Mouse (Mus musculus) frontal cortex, adult 2 months (tissue): ENCODE data around the gene Ddx1. TPM values are rescaled to one million over a fixed set of nuclear protein-coding genes. Genes with fewer than 3 reads are reported as not detected.

Source experiments
- DNase-seq, 2 experiments: peaks; one replicate each; pipeline ENCODE4 v3.0.0; 2022; ENCODE audit warnings: low spot score in 1 of 2; ENCODE audit errors: extremely low spot score in 1 of 2
- polyA plus RNA-seq: library from polyadenylated mRNA; depleted of rRNA; stranded (reverse); fragments of >200 nt; gene quantifications from 2 replicates; pipeline ENCODE4 v1.2.3, GENCODE M21; 2012; rRNA removed

Gene Ddx1
- polyA plus RNA-seq, result 63.3 and 82.9 TPM in 2 replicates

DNA sequence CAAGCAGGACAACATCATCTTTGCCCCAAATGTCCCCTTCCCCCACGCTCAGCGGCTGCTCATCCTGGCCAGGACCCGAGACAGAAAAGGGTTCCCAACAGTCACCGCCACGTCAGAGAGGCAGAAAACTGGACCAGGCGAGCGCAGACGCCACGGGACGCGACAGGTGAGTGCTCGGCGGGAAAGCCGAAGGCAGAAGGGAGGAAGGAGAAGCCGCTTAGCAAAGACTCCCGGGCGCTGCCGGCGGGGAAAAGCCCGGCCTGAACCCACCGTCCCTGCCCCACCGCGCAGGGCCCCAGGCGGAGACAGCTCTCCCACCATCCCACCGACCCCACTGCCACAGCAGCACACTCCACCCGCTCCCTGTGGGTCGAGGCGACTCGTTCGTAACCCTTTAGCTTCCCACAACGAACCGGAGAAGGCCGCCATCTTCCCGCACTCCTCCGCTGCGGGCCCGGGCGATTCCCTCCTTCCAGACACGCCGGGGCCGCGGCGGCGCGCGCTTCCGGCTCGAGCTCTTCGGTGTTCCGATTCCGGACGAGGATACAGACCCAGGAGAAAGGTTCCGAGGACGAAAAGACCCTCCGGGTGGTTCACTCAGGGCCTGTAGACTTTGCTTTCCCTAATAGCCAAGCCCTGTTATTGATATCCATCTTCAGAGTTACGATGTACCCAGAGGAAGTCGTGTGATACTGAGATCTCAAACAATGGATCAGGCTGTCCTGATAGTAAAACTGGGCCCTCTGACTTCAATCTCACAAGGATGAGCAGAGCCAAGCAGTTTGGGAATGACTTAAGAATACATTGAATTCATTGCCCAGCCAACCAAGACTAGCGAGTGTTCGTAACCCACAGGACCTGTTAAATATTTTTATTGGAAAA is at the start of gene Ddx1:
Gene Ddx1, minus strand, starts transcription at position 523 of the 882 bp plus-strand sequence.
- DNase-seq, result peak; percentile 51 to 88

DNA sequence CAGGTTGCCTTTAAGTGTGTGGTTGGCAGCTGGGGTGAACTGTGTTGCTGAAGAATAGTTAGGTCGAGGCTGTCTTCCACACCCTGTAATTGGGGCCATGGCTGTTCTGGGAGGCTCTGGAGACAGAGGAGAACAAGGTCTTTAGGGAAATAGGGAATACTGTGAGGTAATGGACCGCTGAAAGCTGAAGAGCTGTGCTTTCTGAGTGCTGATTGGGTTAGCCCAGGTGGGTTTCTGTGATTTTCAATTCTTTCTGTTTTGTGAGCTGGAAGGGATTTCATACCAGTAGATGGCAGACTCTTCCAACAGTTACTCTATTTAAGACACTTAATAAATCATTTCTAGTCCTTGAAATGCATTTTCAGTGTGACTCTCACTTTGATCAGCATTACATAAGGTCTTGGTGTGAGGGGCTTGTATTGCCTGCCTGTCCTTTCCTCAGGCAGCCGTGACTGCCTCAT is 44.4 kb upstream of the Ddx1 start:
- peak in 1 of 2 experiments; percentile 48 for DNase-seq

DNA sequence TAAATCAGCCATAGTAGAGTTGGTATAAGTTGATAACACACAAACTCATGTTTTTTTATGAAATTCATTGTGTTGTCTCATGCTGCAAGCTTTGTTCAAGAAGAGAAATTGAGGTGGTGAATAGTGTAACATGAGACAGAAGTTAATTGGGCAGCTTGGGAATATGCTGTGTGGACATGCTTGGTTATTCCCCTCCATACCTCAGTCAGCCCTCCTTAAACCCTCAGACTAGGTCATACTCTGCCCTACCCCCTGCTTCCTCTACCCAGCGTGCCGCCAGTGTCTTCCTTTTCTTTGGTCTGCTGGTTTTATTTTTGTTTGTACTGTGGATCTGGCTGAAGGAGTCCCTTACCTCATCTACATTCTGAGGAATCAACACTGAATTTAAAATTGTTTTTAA is 42.4 kb upstream of the Ddx1 start:
- DNase-seq, result no peak

DNA sequence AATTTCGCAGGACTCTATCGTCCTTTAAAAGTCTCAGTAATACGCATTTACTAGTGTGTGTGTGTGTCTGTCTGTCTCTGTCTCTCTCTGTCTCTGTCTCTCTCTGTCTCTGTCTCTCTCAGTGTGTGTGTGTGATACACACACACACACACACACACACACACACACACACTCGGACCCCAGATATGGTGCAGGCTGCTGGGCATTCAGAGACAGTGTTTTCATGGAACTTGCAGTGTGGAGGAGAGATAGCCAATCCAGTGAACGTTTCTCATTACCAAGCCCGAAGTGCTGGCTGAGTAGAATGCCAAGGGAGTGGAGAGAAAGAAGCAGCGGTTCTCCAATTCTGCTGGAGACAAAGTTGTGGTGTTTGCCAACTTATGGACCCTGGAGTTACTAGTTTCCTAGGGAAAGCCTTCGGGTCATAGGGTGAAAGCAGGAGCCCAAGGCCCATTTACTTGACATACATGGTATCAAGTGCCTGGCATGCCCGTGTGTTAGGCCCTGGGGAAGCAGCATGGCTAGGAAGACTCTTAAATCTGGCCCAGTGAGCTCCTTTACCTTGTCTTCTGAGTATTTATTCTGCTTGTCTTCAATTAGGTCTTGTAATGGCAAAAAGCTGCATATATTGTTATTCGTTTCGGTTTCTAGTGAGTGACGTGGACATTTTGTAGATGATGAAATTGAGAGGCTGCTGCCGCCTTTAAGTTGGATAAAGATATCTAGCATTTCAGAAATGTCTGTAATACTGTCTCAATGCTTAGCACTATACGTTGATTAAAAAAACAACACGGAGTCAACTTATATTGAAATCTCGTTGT is 20.8 kb upstream of the Ddx1 start:
- no peak for DNase-seq

DNA sequence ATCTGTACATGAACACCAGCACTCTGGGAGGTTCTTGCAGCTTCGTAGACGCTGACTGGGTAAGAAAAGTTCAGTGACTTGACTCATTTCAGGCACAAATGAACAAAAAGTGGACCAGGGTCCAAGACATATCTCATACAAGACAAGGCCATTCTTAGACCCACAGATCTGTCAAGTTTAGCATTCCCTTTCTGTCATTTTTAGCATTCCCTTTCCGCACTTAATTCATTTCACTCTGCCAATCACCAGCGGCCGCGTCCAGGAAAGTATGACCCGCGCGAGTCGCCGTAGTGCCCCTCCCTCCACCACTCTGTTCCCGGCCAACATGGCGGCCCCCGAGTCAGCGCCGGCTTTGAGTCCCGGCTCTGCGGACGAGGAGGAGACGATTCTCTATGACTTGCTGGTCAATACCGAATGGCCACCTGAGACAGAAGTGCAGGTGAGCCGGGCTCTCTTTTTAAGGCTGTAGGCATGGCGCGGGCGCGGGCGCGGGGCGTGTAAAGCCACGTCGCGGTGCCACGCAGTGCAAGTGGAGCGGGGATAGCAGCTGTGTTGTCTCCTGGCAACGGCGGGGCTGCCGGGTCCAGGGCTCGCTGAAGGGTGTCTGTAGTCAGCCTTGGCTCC is 19.9 kb upstream of the Ddx1 start, which contains the start of gene Nbas:
Gene Nbas, plus strand, starts transcription at position 308 of the 624 bp plus-strand sequence.
- peak; percentile 65 to 90 for DNase-seq

DNA sequence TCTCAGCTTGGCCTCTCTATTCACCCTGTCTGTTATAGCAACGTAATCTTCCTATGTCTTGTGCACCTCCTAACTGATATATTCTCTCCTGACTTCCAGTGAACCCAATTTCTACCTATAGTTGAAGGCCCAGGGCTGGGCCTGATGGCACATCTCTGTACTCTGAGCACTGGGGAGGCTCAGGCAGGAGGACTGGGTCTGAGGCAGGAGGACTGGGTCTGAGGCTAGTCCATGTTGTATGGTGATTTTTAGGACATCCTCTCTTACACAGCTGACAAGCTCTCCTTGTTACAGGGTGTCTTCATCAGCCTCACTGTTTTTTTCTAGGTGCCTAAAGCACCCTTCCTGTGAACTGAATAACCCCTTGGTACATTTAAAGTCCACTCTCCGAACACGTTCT is 19.4 kb upstream of the Ddx1 start:
- DNase-seq, result no peak

DNA sequence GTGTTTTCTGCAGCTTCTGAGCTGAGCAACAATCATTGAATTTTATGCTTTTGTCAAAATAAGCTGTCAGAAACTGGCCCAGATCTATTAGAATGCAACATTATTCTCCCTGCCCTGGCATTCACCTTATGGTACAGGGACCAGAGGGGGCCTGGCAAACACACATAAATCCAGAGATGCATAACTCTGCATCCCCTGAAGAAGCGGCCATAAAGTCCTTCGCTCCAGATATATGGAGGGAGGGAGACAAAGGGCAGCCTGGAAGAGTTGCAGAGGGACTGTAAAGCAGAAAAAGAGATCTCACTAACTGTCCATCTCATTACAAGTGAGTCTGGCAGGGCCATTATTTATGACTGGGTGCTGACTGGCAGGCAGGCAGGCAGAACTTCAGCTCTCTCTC is 6.7 kb upstream of the Ddx1 start:
- no peak for DNase-seq

DNA sequence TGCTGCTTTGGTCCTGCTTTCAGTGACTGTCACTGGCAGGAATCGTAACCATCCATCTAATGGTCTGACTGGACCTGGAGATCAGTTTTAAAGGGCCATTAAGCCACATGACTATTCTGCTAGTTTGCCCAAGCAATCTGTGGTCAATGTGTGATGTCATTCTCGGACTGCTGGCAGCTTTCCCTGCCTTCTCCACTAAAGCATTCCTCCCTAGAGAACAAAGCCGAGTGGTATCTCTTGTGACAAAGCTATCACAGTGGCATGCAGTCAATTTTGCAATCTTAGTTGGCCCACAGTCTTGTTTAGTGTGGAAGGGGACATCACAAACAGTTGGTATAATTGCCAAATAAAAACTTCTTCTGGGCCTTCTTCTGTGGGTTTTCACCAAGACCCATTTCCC is 6.1 kb upstream of the Ddx1 start:
- no peak for DNase-seq

DNA sequence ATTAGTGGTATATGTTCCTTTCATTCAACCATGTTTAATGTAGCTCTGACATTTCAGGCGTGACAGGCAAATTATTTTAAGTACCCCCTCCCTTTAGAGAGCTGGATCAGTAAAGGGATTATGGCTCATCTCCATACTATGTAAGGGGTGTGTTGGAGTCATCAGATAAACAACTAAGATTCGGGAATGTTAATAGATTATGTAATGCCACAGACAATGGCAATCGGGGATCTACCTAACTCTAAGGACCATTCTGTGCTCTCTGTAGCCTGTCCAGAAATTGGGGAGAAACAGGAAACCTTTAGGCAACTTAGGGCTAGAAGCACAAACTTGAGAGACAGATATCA is 533 bp upstream of the Ddx1 start:
- DNase-seq, result no peak

DNA sequence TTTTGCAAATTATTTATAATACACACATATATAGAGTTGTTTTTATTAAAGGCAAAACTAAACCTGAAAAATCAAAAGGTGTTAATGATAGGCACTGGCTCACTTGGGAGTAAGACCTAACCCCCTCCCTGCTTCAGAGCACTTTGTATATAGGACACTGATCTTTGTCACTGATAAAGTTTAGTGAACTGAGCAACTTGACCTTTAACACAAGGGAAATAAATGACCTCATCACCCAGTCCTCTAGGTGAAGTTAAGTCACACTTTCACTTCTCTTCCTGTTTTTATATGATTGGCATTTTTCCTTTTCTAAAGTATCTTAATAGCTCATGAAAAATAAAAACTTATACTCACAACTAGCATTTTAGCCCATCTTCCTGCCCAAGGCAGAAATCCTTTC is 6.6 kb downstream of the Ddx1 start:
- no peak for DNase-seq

DNA sequence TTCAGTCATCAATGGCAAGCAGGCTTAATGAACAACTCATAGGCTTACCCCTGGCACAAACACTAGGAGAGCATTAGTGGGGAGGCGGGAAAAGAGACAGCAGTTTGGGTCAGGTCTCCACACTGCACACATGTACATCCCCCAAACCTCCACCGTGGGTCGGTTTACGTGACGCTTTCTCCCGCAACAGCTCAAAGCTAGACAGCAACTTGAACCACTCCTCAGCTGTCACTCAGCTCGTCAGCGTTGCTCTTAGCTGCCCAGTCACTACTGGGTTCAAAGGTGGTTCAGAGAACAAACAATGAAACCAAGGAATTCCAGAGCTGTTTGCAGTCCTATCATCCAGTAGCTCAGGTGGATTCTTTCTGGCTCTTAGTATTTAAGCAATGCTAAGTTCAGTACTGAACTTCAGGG is 30.9 kb downstream of the Ddx1 start:
- DNase-seq, result no peak

DNA sequence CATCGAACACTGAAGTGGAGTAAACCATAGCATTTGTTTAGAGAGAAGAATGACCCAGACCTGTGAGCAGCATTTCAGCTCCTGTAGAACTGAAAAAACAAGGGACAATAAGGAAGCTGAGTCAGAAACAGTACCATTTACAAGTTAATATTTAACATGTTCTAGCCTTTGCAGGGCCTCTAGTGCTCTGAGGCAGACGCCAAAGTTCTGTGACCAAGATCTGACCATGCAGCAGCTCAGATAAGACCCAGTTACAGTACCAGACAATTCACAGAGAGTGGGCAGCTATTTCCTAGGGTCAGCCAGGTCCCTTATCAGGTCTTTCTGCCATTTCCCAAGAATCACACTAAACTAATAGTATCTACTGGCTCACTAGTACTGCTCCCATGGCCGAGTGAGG is 31.4 kb downstream of the Ddx1 start:
- DNase-seq, result no peak

DNA sequence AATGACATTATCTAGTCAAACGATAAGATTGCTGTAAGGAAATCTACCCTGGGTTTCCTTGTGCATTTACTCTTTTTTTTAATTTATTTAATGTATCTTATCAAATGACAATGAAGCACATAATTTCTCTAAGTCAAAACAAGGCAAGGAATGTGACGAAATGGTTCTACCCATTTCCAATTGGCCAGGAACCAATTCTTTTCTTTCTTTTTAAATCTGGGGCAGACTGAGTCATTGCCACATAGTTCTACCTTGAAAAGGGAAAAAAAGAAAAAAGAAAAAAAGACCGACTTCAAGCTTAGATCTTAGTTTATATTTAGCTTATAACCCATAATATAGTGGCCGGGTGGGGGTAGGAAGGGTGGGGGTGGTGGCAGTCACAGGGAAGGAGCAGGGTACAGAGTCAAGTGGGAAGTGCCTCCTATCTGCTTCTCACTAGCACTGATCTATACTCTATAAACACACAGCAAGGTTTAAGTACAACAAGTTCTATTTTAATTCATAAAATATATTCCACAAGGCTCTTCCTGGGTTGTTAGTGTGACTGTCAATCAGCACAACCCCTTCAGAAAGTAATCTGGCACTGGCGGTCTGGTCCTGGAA is 32.4 kb downstream of the Ddx1 start:
- no peak for DNase-seq

DNA sequence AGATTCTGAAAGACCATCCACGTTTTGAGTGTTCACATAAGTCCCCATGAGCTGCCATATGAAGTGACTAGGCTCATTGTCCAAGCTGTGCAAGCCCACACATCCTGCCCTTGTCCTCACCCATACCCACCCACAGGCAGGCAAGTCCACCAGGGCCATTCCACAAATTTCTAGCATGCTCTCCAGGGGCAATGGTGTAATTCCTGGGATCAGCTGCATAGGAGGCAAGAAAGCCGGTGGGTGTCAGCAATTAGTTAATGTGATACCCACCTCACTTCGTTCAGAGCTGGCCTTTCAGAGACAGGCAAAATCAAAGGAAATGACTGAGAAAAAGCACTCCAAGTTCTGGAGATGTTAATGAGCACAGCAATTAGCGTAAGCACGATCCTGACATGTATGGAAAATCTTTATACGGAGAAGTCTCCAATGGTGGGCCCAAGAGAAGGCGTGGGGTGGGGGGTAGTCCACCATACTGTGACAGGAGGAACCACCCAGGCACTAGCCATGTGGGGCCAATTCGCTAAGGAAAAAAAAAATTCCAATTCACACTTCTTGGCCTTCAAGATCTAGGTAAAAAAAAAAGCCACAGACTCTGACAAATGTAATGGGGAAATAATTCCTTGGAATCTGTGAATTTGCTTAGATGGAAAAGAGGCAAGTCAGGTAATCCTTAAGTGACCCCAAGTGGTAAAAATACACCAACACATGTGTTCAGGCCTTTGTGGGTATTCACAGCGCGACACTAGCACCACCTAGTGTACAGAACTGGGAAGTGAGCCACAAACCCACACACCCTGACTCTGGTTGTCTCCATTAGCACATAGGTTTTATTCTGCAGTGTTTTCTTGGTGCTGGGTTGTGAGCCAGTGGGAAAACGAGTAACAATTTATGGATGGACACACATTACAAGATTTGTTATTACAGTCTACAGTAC is 34.4 kb downstream of the Ddx1 start:
- DNase-seq, result peak; percentile 81 to 97

DNA sequence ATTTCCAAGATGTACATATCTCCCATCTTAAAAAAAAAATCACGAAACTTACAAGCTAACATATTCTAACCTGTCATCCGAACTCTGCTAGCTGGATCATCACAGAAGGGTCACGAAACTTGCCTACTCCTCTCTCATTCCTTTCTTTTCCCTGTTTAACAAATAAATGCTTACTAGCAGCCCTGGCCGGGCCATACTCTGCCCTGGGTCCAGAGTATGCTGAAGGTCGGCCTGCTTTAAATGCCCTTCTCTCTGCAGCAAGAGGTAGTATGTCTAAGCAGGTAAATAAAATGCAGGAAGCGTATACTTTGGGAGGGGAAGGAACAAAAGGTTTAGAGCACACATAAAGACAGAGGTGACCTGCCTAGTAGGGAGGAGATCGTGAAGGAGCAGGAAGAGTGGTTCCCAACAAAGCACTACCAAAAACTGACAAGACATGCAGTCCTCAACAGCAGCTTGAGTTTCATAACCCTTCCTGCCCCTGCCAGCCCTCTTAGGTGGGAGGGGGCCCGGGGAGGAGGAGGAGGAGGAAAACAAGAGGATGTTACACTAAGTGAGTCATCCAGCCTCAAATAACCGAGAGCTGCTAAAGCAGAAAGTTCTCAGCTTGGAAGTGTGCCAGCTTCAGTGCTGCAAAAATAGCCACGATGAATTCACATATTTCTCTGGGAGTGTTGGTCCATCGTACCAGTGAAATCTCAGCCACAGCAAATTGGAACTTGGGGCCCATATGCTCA is 37.1 kb downstream of the Ddx1 start:
- peak; percentile 83 to 91 for DNase-seq

DNA sequence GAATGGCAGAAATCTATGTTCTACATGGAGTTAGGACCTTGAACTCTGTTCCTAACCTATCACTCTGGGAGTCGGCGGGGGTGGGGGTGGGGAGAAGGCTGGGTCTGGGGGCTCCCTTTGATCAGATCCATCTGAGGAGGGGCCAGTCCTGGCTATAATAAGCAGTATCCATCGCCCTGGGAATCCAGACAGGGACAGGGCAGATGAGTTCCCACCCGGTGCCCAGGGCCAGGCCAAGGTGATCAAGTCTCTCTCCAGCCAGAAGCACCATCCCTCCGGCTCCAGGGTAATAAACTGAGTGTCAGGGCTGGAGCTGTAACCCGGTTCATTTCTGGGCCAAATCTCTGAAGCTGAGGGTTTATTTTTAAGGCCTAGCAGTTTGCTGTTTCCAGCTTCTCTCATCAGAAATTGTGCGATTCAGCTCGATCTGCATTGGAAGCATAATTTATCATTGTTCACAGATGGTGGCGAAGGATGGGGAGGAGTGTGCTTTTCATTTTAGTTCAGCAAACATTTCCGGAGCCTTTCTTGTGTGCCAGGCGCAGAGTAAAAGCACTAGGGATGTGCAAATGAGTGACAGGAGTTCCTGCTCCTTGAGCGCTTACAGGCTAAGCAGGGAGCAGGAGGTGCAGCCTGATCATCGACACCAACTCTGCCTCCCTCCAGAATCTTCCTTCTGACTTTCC is 39.2 kb downstream of the Ddx1 start:
- DNase-seq, result peak; percentile 67 to 84

DNA sequence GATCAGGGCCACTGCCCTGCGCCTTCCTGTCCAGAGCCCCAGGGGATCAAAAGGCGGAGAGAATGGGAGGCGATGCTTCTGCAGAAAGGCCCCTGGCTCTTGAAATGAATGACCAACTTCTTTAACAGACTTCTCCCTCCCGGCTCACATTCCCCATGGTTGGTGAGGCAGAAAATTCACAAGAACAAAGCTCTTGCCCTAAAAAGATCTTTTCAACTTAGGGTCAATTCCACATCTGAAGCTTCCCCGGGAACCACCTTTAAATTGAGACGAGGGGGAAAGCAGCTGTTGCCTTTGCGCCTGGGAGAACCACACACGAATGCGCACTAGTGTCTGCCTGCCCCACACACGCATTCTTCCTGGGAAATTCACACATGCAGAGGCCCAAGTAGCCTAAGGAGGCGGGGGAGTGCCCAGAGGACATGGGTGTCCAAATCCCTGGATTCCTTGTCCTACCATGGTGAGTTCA is 40.0 kb downstream of the Ddx1 start:
- DNase-seq, result no peak

DNA sequence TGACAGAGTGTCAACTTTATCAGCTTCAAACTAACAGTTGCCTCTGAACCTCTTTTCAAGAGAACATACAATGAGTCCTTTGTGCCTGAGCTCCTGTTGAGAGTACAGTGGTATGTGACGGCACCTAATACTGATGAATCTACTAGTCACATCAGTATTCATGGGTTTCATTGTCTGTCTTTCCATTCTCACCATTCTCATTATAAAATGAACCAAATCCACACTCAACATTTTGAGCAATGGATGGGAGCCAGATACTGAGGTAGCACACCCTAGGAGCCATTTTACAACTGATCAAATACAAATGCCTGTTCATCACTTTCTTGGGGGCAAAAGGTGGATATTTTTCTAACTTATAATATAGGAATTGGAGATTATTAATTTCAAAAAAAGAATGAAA is 40.5 kb downstream of the Ddx1 start:
- DNase-seq, result no peak
